Mouse (Mus musculus): ENCODE measurements at regions not wholly inside any gene's neighbourhood (a gene's known extent, or its start where the extent isn't known, plus 50 kb on each side); places are given as distances from the start of the nearest gene placed in this dataset.

DNA sequence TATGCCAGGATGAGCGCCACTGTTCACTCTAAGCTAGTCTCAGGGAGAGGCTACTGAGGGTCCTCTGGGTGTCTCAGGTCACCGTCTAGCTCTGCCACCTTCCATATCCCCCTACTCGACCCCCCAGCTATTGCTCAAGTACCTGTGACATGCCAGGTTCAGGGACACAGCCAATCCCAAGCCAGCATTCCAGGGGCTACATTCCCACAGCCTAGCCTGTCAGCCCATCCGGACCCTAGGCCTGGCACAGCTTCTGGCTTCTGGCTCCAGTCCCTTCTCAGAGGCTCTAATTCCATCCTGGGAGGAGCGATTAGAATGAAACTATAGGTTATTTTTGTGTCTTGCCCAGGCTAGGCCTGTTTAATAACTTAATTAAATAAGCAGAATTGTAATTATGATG is 105.2 kb downstream of the 1810010D01Rik start:
- no peaks in the 10 kb centered on the region for H3K36me3 ChIP-seq (ENCODE audit: control insufficient read depth, insufficient read depth, low read length)
- no peaks in the 10 kb centered on the region for H3K27me3 ChIP-seq (ENCODE audit: control insufficient read depth, insufficient read depth, low read length)
- no peak overlapping the region for H3K4me3 ChIP-seq (ENCODE audit: control insufficient read depth, low read depth, low read length)
- H3K4me1 ChIP-seq (ENCODE audit: control insufficient read depth, insufficient read depth, low read length), result no peaks in the 10 kb centered on the region; the same call in 1 of the 2 replicates
- TF ChIP-seq CTCF (IDR thresholded peaks at IDR 0.05; ENCODE audit: control insufficient read depth, insufficient read depth, insufficient replicate concordance, low read depth, low read length) (no peak), POLR2A (IDR thresholded peaks at IDR 0.05; ENCODE audit: control insufficient read depth, low read depth, low read length) (no peak)
- no peak overlapping the region for H3K27ac ChIP-seq (ENCODE audit: control insufficient read depth, insufficient read depth, low read depth, low read length)

DNA sequence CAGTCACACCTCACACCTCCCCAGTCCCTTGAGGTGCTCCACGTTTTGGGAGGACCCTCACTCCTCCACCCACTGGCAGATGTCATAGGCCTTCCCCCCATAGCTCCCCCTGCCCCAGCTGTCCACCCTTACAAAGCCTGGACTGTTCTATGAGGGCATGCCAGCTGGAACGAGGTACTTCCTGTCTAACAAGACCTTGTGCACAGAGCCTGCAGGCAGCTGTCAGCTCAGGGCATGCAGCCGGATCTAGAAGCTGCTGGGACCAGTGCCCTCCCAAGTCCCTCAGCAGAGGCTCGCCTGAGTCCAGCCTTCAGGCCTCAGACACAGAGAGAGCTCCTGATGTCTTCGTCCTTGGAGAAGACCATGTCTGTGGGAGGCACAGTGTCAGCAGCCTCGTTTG is 105.7 kb downstream of the 1810010D01Rik start:
- Histone ChIP-seq H3K4me1 (ENCODE audit: control insufficient read depth, insufficient read depth, low read length) (no peaks in the 10 kb centered on the region; the same call in 1 of the 2 replicates), H3K36me3 (ENCODE audit: control insufficient read depth, insufficient read depth, low read length) (no peaks in the 10 kb centered on the region), H3K4me3 (ENCODE audit: control insufficient read depth, low read depth, low read length) (no peak overlapping the region), H3K27ac (ENCODE audit: control insufficient read depth, insufficient read depth, low read depth, low read length) (no peak overlapping the region), H3K27me3 (ENCODE audit: control insufficient read depth, insufficient read depth, low read length) (no peaks in the 10 kb centered on the region)
- no peak for TF ChIP-seq CTCF (IDR thresholded peaks at IDR 0.05; ENCODE audit: control insufficient read depth, insufficient read depth, insufficient replicate concordance, low read depth, low read length)
- TF ChIP-seq POLR2A (IDR thresholded peaks at IDR 0.05; ENCODE audit: control insufficient read depth, low read depth, low read length), result no peak

DNA sequence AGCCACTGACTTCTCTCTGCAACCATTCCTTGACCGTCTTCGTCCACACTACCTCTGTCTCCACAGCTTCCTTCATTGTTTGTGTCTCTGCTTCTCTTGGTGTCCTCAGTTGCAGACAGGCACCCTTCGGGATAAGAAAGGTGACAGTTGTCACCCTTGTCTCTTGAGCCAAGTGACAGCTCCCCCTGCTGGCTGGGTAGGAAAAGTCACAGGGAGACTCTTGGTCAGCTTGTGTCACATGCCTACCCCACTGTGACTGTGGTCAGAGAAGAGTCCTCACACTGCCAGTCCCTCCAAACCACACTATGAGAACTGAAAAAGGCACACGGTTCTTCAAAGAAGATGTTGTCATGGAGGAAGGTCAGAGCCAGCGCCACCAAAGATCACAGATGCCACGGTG is 109.6 kb downstream of the 1810010D01Rik start:
- Histone ChIP-seq H3K4me1 (ENCODE audit: control insufficient read depth, insufficient read depth, low read length) (no peaks in the 10 kb centered on the region), H3K27me3 (ENCODE audit: control insufficient read depth, insufficient read depth, low read length) (no peaks in the 10 kb centered on the region), H3K27ac (ENCODE audit: control insufficient read depth, insufficient read depth, low read depth, low read length) (no peak overlapping the region), H3K4me3 (ENCODE audit: control insufficient read depth, low read depth, low read length) (no peak overlapping the region), H3K36me3 (ENCODE audit: control insufficient read depth, insufficient read depth, low read length) (no peaks in the 10 kb centered on the region)
- TF ChIP-seq POLR2A (IDR thresholded peaks at IDR 0.05; ENCODE audit: control insufficient read depth, low read depth, low read length) (no peak), CTCF (IDR thresholded peaks at IDR 0.05; ENCODE audit: control insufficient read depth, insufficient read depth, insufficient replicate concordance, low read depth, low read length) (peak; percentile 49; the same call in 1 of the 2 replicates)

DNA sequence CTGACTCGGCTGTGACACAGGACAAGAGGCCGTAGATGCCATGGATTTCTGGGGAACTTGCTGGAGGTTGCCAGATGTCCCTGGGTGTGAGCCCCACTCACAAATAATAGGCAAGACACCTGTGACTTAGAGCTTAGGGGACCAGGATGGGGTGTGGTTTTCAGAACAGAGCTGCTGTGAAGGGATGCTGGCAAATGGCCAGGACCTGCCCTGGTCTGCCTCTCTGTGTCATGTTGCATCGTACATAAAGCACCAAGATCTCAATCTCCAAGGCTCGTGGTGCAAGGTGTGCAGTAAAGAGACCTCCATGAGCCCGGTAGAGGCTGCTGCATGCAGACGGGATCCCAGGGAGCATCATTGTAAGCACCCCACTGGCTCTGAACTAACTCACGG is 113.8 kb downstream of the 1810010D01Rik start:
- H3K27ac ChIP-seq (ENCODE audit: control insufficient read depth, insufficient read depth, low read depth, low read length), result no peak overlapping the region

DNA sequence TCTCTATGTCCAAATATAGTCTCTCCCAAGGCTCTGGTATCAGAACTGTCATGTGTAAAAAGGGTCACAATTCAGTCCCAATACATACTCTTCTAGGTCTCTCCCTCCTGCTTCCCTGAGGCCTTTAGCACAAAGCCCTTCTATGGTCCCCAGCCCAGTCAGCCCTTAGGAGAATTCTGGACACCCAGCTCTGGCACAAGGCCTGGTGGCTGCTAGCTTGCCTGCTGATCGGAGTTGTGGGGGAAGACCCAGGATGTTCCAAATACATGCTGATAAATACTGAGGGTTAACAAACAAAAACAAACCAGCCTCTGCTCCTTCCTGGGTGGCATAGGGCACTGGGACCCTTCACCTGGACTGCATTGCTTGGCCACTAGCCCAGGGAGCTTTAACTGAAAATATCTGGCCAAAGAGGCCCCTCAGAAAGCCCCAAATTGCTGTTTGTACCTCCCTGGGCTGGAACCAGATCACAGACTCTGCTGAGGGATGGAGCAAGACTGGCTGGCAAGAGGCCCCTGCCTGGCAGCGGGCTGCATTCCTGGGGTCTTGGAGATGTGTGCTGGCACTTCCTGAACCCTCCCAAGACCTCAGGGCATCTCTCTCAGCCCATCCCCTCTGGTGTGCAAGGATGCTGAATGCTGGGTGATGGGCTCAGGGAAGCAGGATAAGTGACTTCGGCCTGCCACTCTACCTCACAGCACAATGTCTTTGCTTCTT is 114.3 kb downstream of the 1810010D01Rik start:
- H3K4me3 ChIP-seq (ENCODE audit: control insufficient read depth, low read depth, low read length), result no peak overlapping the region
- no peak overlapping the region for H3K27ac ChIP-seq (ENCODE audit: control insufficient read depth, insufficient read depth, low read depth, low read length)
- H3K27me3 ChIP-seq (ENCODE audit: control insufficient read depth, insufficient read depth, low read length), result no peaks in the 10 kb centered on the region
- H3K4me1 ChIP-seq (ENCODE audit: control insufficient read depth, insufficient read depth, low read length), result no peaks in the 10 kb centered on the region
- H3K36me3 ChIP-seq (ENCODE audit: control insufficient read depth, insufficient read depth, low read length), result no peaks in the 10 kb centered on the region
- no peak for TF ChIP-seq POLR2A (IDR thresholded peaks at IDR 0.05; ENCODE audit: control insufficient read depth, low read depth, low read length)
- TF ChIP-seq CTCF (IDR thresholded peaks at IDR 0.05; ENCODE audit: control insufficient read depth, insufficient read depth, insufficient replicate concordance, low read depth, low read length), result no peak

More for the DNA sequence above, 113.8 kb downstream of the 1810010D01Rik start:
- no peak overlapping the region for H3K4me3 ChIP-seq (ENCODE audit: control insufficient read depth, low read depth, low read length)
- no peaks in the 10 kb centered on the region for H3K36me3 ChIP-seq (ENCODE audit: control insufficient read depth, insufficient read depth, low read length)
- TF ChIP-seq CTCF (IDR thresholded peaks at IDR 0.05; ENCODE audit: control insufficient read depth, insufficient read depth, insufficient replicate concordance, low read depth, low read length) (no peak), POLR2A (IDR thresholded peaks at IDR 0.05; ENCODE audit: control insufficient read depth, low read depth, low read length) (no peak)
- no peaks in the 10 kb centered on the region for H3K4me1 ChIP-seq (ENCODE audit: control insufficient read depth, insufficient read depth, low read length)
- H3K27me3 ChIP-seq (ENCODE audit: control insufficient read depth, insufficient read depth, low read length), result no peaks in the 10 kb centered on the region

DNA sequence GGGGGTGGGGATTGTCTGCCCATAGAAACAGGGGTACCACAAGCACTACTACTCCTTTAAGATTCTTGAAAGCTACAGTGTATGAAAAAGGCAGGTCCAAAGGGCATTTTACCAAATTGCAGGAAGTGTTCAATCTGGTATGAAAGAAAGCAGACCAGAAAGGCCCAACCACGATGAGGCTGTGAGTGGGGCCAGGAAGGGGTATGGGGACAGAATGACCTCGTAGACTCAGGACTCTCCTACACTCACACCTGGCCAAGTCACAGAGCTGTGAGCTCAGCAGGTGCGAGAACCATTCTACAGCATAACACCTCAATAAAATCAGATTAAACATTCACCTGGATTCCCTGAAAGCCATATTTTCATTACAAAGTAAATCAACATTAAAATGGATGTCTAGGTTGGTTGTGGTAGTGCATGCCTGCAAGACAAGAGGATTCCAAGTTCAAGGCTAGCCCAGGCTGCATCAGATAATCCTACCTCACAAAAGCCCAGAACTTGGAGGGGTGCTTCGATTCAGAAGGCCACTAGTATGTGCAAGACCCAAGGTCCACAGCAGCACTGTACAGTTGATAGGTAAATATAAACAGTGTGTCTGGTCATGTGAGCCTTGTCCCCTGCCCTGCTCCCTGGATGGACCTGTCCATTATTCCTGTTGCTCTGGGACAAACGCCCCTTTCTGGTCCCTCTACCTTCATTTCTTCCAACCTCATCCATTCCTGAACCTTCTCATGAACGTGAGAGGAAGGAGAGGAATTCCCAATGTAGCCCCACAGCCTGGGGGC is 115.3 kb downstream of the 1810010D01Rik start:
- H3K4me1 ChIP-seq (ENCODE audit: control insufficient read depth, insufficient read depth, low read length), result no peaks in the 10 kb centered on the region
- no peaks in the 10 kb centered on the region for H3K36me3 ChIP-seq (ENCODE audit: control insufficient read depth, insufficient read depth, low read length)
- TF ChIP-seq POLR2A (IDR thresholded peaks at IDR 0.05; ENCODE audit: control insufficient read depth, low read depth, low read length), result no peak
- TF ChIP-seq CTCF (IDR thresholded peaks at IDR 0.05; ENCODE audit: control insufficient read depth, insufficient read depth, insufficient replicate concordance, low read depth, low read length), result no peak

DNA sequence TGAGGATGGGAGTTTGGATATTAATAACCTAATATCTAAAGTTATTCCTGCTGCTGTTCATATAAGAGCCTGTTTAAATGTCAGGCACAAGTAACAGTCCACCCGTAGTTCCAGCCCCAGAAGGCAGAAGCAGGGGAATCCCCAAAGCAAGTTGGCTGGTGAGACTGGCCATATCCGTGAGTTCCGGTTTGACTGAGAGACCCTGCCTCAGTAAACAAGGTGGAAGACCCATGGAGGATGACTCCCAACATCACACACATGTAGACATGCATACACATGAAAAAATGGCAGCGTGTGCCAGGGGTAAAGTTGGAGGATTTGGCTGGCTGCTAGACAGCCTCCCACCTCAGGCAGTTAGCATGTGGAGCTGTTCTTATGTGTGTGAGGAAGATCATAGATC is 117.1 kb downstream of the 1810010D01Rik start:
- no peak overlapping the region for H3K4me3 ChIP-seq (ENCODE audit: control insufficient read depth, low read depth, low read length)
- TF ChIP-seq POLR2A (IDR thresholded peaks at IDR 0.05; ENCODE audit: control insufficient read depth, low read depth, low read length) (no peak), CTCF (IDR thresholded peaks at IDR 0.05; ENCODE audit: control insufficient read depth, insufficient read depth, insufficient replicate concordance, low read depth, low read length) (no peak)
- H3K27me3 ChIP-seq (ENCODE audit: control insufficient read depth, insufficient read depth, low read length), result no peaks in the 10 kb centered on the region
- H3K4me1 ChIP-seq (ENCODE audit: control insufficient read depth, insufficient read depth, low read length), result no peaks in the 10 kb centered on the region
- H3K27ac ChIP-seq (ENCODE audit: control insufficient read depth, insufficient read depth, low read depth, low read length), result no peak overlapping the region
- no peaks in the 10 kb centered on the region for H3K36me3 ChIP-seq (ENCODE audit: control insufficient read depth, insufficient read depth, low read length)

More for the DNA sequence above, 115.3 kb downstream of the 1810010D01Rik start:
- no peak overlapping the region for H3K27ac ChIP-seq (ENCODE audit: control insufficient read depth, insufficient read depth, low read depth, low read length)
- H3K27me3 ChIP-seq (ENCODE audit: control insufficient read depth, insufficient read depth, low read length), result no peaks in the 10 kb centered on the region
- H3K4me3 ChIP-seq (ENCODE audit: control insufficient read depth, low read depth, low read length), result no peak overlapping the region

Data from testis, adult 2 months (tissue).